Mouse (Mus musculus): ENCODE data around the gene Gtf2a1l. TPM values are rescaled to one million over a fixed set of nuclear protein-coding genes. Genes with fewer than 3 reads are reported as not detected.

Gene Gtf2a1l
- total and polyA plus RNA-seq, 3 experiments = 0.08 TPM; not detected in 2

GRCm38 (mm10) chr17:88703112-88703511, 34.7 kb downstream of the Gtf2a1l start:
- no peak for DNase-seq (ENCODE audit: extremely low read depth)
- H3K79me2 ChIP-seq (replicated peaks; ENCODE audit: control insufficient read depth, extremely low read depth, insufficient read depth, poor library complexity, severe bottlenecking) = no peaks in the 10 kb centered on the region
- TF ChIP-seq TCF12 (IDR thresholded peaks at IDR 0.05; ENCODE audit: low read depth, low read length) (no peak), USF1 (IDR thresholded peaks at IDR 0.05; ENCODE audit: low read depth, low read length) (no peak), CHD1 (IDR thresholded peaks at IDR 0.05; ENCODE audit: low read depth, low read length) (no peak), BHLHE40 (IDR thresholded peaks at IDR 0.05; ENCODE audit: low read depth, low read length) (no peak), SIN3A (IDR thresholded peaks at IDR 0.05; ENCODE audit: low read length) (no peak), NELFE (IDR thresholded peaks at IDR 0.05; ENCODE audit: low read depth, low read length) (no peak), KAT2A (IDR thresholded peaks at IDR 0.05; ENCODE audit: insufficient replicate concordance, low read length) (no peak), MYC (IDR thresholded peaks at IDR 0.05; ENCODE audit: low read depth, low read length) (no peak), POLR2A (IDR thresholded peaks at IDR 0.05; ENCODE audit: low read depth, low read length) (no peak), ZMIZ1 (IDR thresholded peaks at IDR 0.05; ENCODE audit: low read depth, low read length) (no peak), TBP (conservative IDR thresholded peaks at IDR 0.05; ENCODE audit: low read depth, low read length) (no peak), UBTF (IDR thresholded peaks at IDR 0.05; ENCODE audit: low read depth, low read length) (no peak), POLR2AphosphoS2 (IDR thresholded peaks at IDR 0.05; ENCODE audit: low read depth, low read length) (no peak), GABPA (IDR thresholded peaks at IDR 0.05; ENCODE audit: insufficient replicate concordance, low read depth, low read length) (no peak), ZC3H11A (IDR thresholded peaks at IDR 0.05; ENCODE audit: low read depth, low read length) (no peak), SMC3 (IDR thresholded peaks at IDR 0.05; ENCODE audit: low read depth, low read length) (no peak), EP300 (IDR thresholded peaks at IDR 0.05; ENCODE audit: low read length) (no peak), CHD2 (IDR thresholded peaks at IDR 0.05; ENCODE audit: low read length) (no peak)

GRCm38 (mm10) chr17:88706231-88706649, 37.8 kb downstream of the Gtf2a1l start:
- Histone ChIP-seq H3K4me2 (ENCODE audit: insufficient read depth, low read depth, poor library complexity, severe bottlenecking) (no peak overlapping the region), H3K9ac (ENCODE audit: insufficient read depth, low read depth) (no peak overlapping the region), H3K4me3 (replicated peaks in 1 of 3; ENCODE audit: low read depth in 2 of 3, low read length in 2 of 3, poor library complexity in 1 of 3) (no peak overlapping the region), H3K9me3 (replicated peaks; ENCODE audit: low read length) (peaks cover 4% of the 10 kb centered on the region), H3K27me3 (replicated peaks) (no peaks in the 10 kb centered on the region), H3K27ac (ENCODE audit: insufficient read depth, low read depth) (no peak overlapping the region), H3K79me2 (replicated peaks; ENCODE audit: control insufficient read depth, extremely low read depth, insufficient read depth, poor library complexity, severe bottlenecking) (no peaks in the 10 kb centered on the region), H3K36me3 (replicated peaks in 1 of 2; ENCODE audit: control insufficient read depth in 1 of 2, insufficient read depth in 1 of 2, low read length in 1 of 2) (no peaks in the 10 kb centered on the region), H3K4me1 (ENCODE audit: control insufficient read depth in 1 of 2, insufficient read depth in 2 of 2) (peaks cover 0 to under 1% of the 10 kb centered on the region in 2 experiments; a peak in 1 of 4 replicates)
- no peak for DNase-seq (ENCODE audit: extremely low read depth)
- dilution Hi-C loops (cut with MboI; ENCODE audit: extremely low pct_ligation_motif_present, extremely low pct_unique_long_range_greater_than_20kb, low sequenced_read_pairs) = no loop called here
- in situ Hi-C loops (cut with MboI; ENCODE audit: low pct_ligation_motif_present, low pct_unique_long_range_greater_than_20kb, low sequenced_read_pairs) = no loop called here
- TF ChIP-seq ZC3H11A (IDR thresholded peaks at IDR 0.05; ENCODE audit: low read depth, low read length) = no peak

More at GRCm38 (mm10) chr17:88703112-88703511, 34.7 kb downstream of the Gtf2a1l start:
- in situ Hi-C loops (cut with MboI; ENCODE audit: low pct_ligation_motif_present, low pct_unique_long_range_greater_than_20kb, low sequenced_read_pairs) = no loop called here
- H3K36me3 ChIP-seq (replicated peaks in 1 of 2; ENCODE audit: control insufficient read depth in 1 of 2, insufficient read depth in 1 of 2, low read length in 1 of 2) = no peaks in the 10 kb centered on the region
- H3K9ac ChIP-seq (ENCODE audit: insufficient read depth, low read depth) = no peak overlapping the region
- no peak overlapping the region for H3K4me2 ChIP-seq (ENCODE audit: insufficient read depth, low read depth, poor library complexity, severe bottlenecking)
- peaks cover 4% of the 10 kb centered on the region for H3K9me3 ChIP-seq (replicated peaks; ENCODE audit: low read length)
- peaks cover 0 to 8% of the 10 kb centered on the region in 2 experiments; a peak in 2 of 4 replicates for H3K4me1 ChIP-seq (ENCODE audit: control insufficient read depth in 1 of 2, insufficient read depth in 2 of 2)
- no peak overlapping the region for H3K27ac ChIP-seq (ENCODE audit: insufficient read depth, low read depth)
- no peaks in the 10 kb centered on the region for H3K27me3 ChIP-seq (replicated peaks)
- dilution Hi-C loops (cut with MboI; ENCODE audit: extremely low pct_ligation_motif_present, extremely low pct_unique_long_range_greater_than_20kb, low sequenced_read_pairs) = no loop called here
- H3K4me3 ChIP-seq (replicated peaks in 1 of 3; ENCODE audit: low read depth in 2 of 3, low read length in 2 of 3, poor library complexity in 1 of 3) = no peak overlapping the region
